Mouse (Mus musculus) E14TG2a.4 (cell line): Measurements from ENCODE around the gene Pcsk6.

Experiments used
- CTCF ChIP-seq: conservative IDR thresholded peaks from 2 replicates; pipeline ENCODE4 v1.5.1; 2014; ENCODE audit warnings: low read length
- NANOG ChIP-seq: IDR thresholded peaks from 2 replicates; pipeline ENCODE4 v1.6.1; 2014; ENCODE audit warnings: borderline replicate concordance, low read length, mixed read lengths
- POU5F1 ChIP-seq: IDR thresholded peaks from 2 replicates; pipeline ENCODE4 v1.6.1; 2014; ENCODE audit warnings: low read length, borderline replicate concordance

DNA sequence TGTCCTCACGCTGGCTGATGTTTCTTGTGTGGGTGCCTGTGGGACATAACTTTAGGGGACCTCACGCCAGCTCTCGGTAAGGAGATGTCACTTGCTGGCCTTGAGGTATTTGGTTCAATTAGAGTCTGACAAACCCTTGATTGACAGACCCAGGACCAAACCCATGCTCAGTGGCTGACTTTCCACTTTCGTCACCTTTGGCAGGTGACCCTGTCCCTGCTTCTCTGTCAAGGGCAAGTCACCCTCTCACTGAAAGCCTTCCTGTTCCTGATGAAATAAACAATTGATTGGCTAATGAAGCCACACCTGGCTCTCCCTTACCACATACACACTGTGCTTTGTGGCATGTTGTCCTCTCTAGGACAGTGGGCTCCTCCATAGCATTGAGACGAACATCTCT is 8.3 kb downstream of the Pcsk6 start:
- TF ChIP-seq CTCF (no peak), NANOG (no peak), POU5F1 (no peak)
